Mouse (Mus musculus): ENCODE data around the gene Znrf2.

GRCm38 (mm10) chr6:54934313-54934712 lies 117.6 kb downstream of the Znrf2 start:
- TF ChIP-seq CTCF (IDR thresholded peaks at IDR 0.05; ENCODE audit: low read depth), result no peak
- TF ChIP-seq EP300 (IDR thresholded peaks at IDR 0.05; ENCODE audit: low read depth), result no peak

Data from liver, embryonic 14.5 days (tissue).